Mouse (Mus musculus) lung, postnatal 4 days (tissue): ENCODE data around the gene Hps5.

Experiments
- DNase-seq, 2 experiments: peaks; one replicate each; pipeline ENCODE4 v3.0.0; 2021

Hps5 gene

GRCm38 (mm10) chr7:46732458-46732857 is 63.4 kb downstream of the Hps5 start, which contains the start of gene Saa4:
Gene Saa4 (minus strand): TSS chr7:46732603.
- no peak for DNase-seq

GRCm38 (mm10) chr7:46727584-46727983 is 68.3 kb downstream of the Hps5 start:
- no peak for DNase-seq

GRCm38 (mm10) chr7:46724396-46724795 is 71.5 kb downstream of the Hps5 start:
- no peak for DNase-seq

GRCm38 (mm10) chr7:46723849-46724248 is 72.0 kb downstream of the Hps5 start:
- DNase-seq: no peak

- no peak for DNase-seq
These were observed 72.5 kb downstream of the Hps5 start for GRCm38 (mm10) chr7:46723354-46723753.

- no peak for DNase-seq
These were observed 75.4 kb downstream of the Hps5 start for GRCm38 (mm10) chr7:46720460-46720859.

GRCm38 (mm10) chr7:46719526-46719925 is 76.3 kb downstream of the Hps5 start:
- DNase-seq: peak; percentile 69 to 85

GRCm38 (mm10) chr7:46718591-46719270 is 77.1 kb downstream of the Hps5 start:
- no peak for DNase-seq

- DNase-seq: peak; percentile 62 to 67
These were observed 79.0 kb downstream of the Hps5 start for GRCm38 (mm10) chr7:46716897-46717296.

GRCm38 (mm10) chr7:46715600-46715999 is 80.3 kb downstream of the Hps5 start, which contains the start of gene Saa3:
Gene Saa3 (minus strand): TSS chr7:46715700.
- DNase-seq: no peak

GRCm38 (mm10) chr7:46714518-46714917 is 81.3 kb downstream of the Hps5 start:
- DNase-seq: peak; percentile 39 to 76

GRCm38 (mm10) chr7:46712250-46712649 is 83.6 kb downstream of the Hps5 start:
- no peak for DNase-seq
